Mouse (Mus musculus) right cerebral cortex, postnatal 36 days (tissue): ENCODE measurements around the gene Gab2.
"Not testable (repeated sequence)": the region's sequence is repeated elsewhere in the genome, so short reads cannot be mapped to it uniquely, and the experiment has no call there.

Experiments used
- DNase-seq, 2 experiments: peaks; one replicate each; pipeline ENCODE4 v3.0.0; 2022; ENCODE audit warnings: low spot score in 2 of 2, mixed read lengths in 1 of 2

Gene Gab2

DNA sequence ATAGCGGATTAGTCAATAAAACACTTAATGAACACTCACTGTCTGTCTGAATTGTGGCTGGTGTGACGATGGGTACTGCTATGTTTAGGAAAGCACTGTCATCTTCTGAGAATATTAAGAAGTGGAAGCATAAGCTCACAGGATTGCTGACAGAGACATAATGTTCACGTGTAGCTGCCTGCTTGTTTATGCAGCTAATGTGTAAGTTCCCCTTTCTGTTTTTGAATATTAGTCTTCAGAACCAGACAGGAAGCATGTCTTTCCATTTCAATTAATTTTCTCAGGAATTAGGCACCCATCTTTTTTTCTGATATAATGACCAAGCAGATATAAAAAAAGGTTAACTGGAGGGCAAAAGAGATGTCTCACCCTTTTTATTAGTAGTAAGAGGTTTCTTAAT lies 55.1 kb downstream of the Gab2 start:
- no peak for DNase-seq

DNA sequence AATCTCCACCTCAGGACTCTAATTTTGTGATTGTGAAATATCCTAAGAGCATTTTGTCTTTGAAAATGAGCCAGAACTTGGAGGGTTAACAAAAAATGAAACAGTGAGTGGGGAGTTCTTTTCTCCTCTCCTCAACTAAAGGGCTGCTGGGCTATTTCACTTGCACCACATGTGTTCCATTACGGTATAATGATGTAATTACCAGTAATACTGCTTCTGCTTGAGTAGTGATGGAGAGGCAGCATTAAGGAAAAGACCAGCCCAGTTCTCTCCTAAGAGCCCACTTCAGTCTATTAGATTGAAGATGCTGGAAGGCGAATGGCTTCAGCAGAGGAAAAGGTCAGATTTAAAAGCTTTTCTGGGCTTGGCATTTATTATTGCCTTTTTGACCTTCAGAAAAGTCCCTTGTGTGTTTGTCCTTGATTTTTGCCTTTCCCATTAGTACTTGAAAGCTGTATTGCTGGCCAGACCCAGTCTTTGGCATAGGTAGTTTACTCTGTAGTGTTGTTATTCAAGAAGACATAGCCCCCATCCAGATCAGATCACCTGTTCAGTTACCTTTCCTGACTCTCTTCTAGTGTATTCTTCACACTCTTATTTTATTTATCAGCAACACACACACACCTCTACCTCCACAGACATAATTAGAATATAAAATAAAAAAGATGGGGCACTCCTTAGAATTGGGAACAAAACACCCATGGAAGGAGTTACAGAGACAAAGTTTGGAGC lies 69.9 kb downstream of the Gab2 start:
- DNase-seq: no peak

DNA sequence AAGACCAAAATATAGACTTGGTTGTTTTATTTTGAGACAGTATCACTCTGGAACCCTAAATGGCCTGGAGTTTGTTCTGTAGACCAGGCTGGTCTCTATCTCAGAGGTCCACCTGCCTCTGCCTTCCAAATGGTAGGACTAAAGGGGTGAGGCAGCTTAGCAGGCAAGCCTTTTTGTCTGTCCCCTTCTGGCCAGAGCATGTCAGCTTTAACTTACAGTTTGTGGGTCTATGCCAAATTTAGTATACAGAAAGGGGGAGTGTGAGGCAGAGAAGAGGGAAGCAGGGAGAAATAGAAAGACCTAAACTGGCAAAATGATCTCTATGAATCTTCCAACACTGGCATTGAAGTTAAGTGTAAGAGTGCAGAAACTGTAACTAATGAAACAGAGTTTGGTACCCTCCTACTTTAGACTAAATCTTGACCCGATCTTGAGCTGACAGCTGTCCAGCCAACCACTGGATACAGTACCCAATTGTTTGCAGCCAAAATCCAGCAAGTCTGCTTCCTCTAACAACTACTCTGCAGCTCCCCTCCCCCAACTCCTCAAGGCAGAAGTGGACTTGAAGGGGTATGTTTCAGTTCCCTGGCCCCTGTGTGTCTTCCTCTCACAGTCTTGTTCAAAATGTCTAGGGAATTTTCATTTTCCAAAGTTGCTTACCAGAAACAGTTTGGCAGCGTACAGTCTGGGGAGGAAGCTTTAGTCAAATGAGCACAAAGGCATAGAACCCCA lies 73.5 kb downstream of the Gab2 start:
- DNase-seq: peak in 1 of 2 experiments; percentile 19

DNA sequence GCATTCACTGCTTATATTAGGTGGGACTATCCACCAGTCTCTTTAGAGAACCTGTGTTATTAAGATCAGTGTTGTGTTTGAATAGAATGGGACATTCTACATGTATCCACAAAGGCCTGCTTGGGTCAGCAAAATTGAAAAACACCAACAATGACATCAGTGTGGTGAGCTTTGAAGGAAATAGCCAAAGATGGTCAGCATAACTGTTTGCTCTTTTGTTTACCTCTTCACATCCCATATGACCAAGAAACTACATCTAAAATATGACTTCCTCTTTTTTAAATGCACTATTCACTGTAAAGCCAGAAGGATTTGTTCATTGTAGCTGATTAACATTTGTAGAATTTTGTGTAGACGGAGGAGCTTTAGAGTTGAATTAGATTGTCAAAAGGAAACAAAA lies 82.9 kb downstream of the Gab2 start:
- DNase-seq: no peak

DNA sequence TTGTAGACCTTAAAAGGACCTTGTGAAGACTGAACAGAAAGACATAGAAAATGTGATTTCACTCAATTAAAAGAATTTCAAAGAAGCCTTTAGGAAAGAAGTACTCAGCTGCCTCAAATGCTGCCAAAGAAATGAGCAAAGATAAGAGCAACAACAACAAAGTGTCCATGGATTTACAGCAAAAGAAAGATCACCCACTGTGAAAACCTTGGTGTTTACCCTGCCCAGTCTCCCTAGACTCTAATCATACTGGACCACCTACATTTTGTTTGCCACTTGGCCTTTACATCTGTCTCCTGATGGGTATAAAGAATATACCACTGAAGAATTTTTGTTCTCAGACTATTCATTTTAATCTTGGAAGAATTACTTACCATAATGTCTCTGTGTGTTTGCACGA lies 89.7 kb downstream of the Gab2 start:
- DNase-seq: no peak

DNA sequence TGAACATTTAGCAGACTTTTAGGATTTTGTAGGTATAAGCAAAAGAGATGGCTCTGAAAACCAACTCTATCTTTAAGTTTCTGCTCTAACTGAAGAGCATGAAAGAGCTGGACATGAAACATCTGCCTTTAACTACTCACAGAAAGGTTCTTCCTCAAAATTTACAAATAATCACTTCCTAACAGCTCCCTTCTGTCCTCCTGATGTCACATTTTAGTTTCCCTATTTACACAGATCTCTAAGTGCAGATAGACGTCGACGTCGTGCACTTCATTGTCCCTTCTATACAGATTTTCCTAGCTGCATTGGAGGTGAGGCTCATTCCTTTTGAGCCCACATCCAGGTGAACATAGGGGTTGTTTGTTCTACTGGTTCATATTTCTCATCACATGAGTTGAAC lies 90.3 kb downstream of the Gab2 start:
- DNase-seq: no peak

- DNase-seq: no peak
Observed at GRCm38 (mm10) chr7:97172126-97172525, 90.7 kb downstream of the Gab2 start.

DNA sequence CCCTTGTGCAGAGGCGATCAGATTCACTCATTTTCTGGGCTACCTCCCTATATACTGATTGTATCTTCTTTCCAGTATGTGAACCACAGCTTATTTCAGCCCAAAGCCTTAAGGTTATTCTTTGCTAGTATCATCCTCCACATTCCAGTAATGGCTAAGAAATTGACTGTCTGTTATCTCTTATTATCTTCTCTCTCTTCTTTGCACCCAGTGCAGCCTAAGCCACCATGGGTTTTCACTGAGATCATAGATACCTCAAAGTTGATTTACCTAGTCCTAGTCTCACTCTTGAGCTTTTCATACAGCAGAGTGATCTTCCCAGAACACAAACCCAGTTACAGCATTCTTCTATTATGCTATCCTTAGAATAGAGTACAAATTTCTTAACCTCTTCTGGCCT lies 100.5 kb downstream of the Gab2 start:
- no peak for DNase-seq

DNA sequence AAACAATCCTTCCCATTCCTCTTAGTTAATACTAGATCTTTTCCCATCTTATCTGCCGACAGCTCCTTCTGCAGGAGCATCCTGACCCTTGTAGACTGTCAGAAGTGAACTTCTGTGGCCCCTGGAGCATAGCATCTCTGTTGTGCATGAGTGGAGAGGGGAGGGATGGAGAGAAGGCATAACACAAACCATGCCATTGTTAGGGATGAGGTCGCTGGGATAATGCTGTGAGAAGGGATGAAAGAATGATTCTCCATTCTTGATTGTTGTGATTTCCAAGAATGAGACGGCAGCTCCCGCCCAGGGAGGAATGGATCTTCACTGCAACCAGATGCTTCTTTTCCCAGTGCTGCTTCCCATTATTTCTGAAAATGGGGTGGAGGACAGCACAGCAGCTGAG lies 102.0 kb downstream of the Gab2 start:
- no peak for DNase-seq

- no peak for DNase-seq
Observed at GRCm38 (mm10) chr7:97184005-97184404, 102.6 kb downstream of the Gab2 start.

- DNase-seq: no peak
Observed at GRCm38 (mm10) chr7:97187387-97188081, 106.1 kb downstream of the Gab2 start.

GRCm38 (mm10) chr7:97189116-97189515 lies 107.7 kb downstream of the Gab2 start:
- no peak for DNase-seq

GRCm38 (mm10) chr7:97203907-97204306 lies 122.5 kb downstream of the Gab2 start:
- no peak for DNase-seq

- no peak for DNase-seq
Observed at GRCm38 (mm10) chr7:97208811-97209549, 127.6 kb downstream of the Gab2 start.

DNA sequence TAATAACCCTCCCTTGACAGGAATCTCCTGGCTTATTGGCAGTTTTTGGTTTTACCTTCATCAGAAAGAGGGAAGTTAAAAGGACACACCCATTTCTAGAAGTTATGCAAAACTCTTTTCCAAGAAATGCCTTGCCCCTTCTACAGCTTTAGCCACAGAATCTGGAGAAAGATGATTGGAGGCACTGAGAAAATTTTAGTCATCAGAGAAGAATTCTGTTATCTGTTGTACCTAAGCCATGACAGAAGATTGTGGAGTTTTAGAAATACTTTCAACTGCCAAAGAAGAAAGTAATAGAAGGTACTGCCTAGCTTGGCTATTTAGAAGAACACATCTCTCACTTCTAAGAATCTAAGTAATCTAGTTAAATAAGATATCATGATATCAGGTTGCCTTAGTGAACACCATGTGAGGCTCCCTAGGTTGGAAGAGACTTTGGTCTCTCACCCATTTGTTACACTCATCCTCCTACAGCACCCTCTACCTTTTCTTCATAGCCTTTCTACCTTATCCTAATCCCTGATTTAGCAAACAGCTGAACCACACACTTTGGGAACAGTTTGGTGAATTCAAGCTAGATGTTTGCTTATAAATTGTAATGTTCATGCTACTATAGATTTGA lies 128.8 kb downstream of the Gab2 start:
- DNase-seq: no peak

DNA sequence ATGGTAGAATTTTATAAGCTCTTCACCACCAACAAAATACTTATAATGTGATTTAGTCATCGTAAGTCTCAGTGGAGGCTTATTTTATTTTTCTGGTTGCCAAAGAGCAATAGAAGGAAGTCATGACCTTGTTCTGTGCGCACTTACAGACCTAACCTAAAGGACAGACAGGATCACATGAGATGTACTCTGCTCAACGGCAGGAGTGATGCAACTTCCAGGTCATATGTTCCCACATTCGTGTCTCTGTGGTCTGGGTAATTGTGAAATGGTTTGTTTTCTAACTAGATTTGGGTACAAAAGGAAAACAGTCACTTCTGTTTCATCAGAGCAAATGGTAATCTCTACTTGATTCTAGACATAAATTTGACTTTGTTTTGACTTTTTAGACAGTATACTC lies 129.7 kb downstream of the Gab2 start:
- DNase-seq: no peak

- DNase-seq: no peak
Observed at GRCm38 (mm10) chr7:97223836-97224235, 142.4 kb downstream of the Gab2 start.

DNA sequence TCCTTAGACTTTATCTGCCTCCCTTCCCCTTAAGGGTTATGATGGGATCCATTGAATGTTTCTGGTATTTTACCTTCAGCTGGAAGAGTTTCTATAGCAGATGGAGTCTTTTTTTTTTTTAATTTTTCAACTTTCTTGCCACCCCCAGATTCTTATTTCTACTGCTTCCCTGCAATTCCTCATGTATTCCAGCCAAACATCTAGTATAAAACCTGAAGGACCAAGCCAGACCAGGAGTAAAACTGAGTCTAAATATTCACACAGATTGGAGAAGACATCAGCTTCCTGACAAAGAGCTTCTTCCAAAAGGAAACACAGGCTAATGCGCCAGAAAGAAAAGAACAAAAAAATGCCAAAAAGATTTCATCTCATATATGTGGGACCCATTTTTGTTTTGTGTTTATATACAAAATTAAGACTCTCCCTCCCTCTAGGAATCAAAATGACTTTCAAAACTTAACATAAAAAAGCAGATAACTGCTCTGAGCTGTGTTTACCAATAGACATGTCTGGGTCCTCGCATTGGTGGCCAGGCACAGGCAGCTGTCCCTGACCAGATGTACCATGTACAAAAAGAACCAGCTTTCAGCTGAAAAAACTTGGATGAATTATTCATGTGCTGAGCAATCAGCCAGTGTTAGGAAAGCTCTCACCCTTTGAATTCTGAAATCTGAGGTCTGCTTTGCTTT lies 164.0 kb downstream of the Gab2 start:
- DNase-seq: peak; percentile 6 to 42

- DNase-seq: not testable (repeated sequence)
Observed at GRCm38 (mm10) chr7:97245950-97246578, 164.7 kb downstream of the Gab2 start.

GRCm38 (mm10) chr7:97247661-97248060 lies 166.3 kb downstream of the Gab2 start:
- DNase-seq: no peak

GRCm38 (mm10) chr7:97248136-97248535 lies 166.8 kb downstream of the Gab2 start:
- no peak for DNase-seq
